Mouse (Mus musculus): Measurements from ENCODE around the gene Bmp8a.

DNA sequence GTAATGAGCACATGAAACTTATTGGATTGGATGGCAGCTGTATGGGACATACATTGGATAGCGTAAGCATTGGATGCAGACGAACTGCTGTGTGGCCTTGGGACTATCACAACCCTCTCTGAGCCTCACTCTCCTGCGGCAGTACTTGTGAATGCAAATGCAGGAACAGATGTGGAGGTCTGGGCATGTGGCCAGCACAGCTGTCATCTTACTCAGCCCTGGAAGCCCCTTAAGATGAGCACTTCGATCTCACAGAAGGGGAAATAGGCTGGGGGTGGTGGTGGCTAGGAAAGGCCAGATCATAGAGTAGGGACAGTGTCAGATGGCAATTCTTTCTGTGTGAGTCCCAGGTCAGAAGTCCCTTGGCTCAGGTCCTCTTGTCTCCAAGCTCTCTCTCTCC is 5.4 kb downstream of the Bmp8a start:
- TF ChIP-seq CTCF (IDR thresholded peaks at IDR 0.05; ENCODE audit: low read depth, low read length): no peak
- TF ChIP-seq POLR2A (IDR thresholded peaks at IDR 0.05; ENCODE audit: borderline replicate concordance, low read depth, low read length): no peak
